Comparison of ENCODE assay signal across 25 mouse cellular contexts in the genomic region with DNA sequence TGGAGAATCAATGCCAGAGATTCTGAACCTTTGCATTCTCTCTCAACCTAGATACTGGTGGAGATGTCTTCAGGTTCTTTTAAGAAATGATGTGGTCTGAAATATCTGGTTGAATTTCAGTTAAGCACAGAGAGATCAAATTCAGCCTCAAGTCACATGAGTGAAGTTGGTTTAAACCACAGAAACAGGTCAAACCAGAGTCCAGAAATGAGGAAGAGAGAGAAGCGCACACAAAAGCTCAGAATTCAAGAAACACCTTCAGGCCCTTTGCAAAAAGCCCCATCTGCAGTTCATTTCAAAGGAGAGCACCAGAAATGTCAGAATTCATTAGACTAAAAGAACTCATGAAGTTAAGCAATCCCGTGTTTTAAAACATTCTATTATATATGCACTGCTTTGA. TPM values are rescaled to one million over a fixed set of nuclear protein-coding genes. Genes with fewer than 3 reads are reported as not detected.
A peak's percentile ranks its signal among the peaks of the same experiment; 100 is the strongest.
DNase-seq lines count a peak whose midpoint lies in the region; ATAC-seq and TF ChIP-seq lines count a peak whose summit lies in the region.
"Had no signal": no experiment of that assay in that cellular context is flagged by ENCODE, and none has a peak within 500 bp of the region (broad histone marks: within the 10 kb centered on the region; RNA-seq: fewer than 3 reads in every experiment).

No protein-coding gene starts in this region.

- no peaks in the 10 kb centered on the region for H3K79me2 ChIP-seq in CH12.LX (replicated peaks; ENCODE audit: control insufficient read depth, extremely low read depth, insufficient read depth, poor library complexity, severe bottlenecking)

- H3K4me1 ChIP-seq in CH12.LX (ENCODE audit: control insufficient read depth in 1 of 2, insufficient read depth in 2 of 2), result peaks cover 0 to 27% of the 10 kb centered on the region in 2 experiments; a peak in 2 of 4 replicates
- H3K4me1 ChIP-seq: embryonic facial prominence, embryonic 15.5 days had no signal

- dilution Hi-C loops in CH12.LX (cut with MboI; ENCODE audit: extremely low pct_ligation_motif_present, extremely low pct_unique_long_range_greater_than_20kb, low sequenced_read_pairs), result no loop called here

- no peak overlapping the region for H3K9ac ChIP-seq in CH12.LX (ENCODE audit: insufficient read depth, low read depth)
- H3K9ac ChIP-seq: embryonic facial prominence, embryonic 15.5 days; forebrain, postnatal 0 days; hindbrain, embryonic 14.5 days had no signal

- no peak for TF ChIP-seq CTCF in CH12.LX (conservative IDR thresholded peaks at IDR 0.05 in 1 of 2, IDR thresholded peaks at IDR 0.05 in 1 of 2; ENCODE audit: low read depth in 2 of 2, low read length in 2 of 2)

- no peak overlapping the region for H3K4me2 ChIP-seq in CH12.LX (ENCODE audit: insufficient read depth, low read depth, poor library complexity, severe bottlenecking)
- H3K4me2 ChIP-seq: embryonic facial prominence, embryonic 15.5 days; heart, embryonic 11.5 days; hindbrain, embryonic 14.5 days had no signal

- H3K4me3 ChIP-seq in CH12.LX (replicated peaks in 1 of 3; ENCODE audit: low read depth in 2 of 3, low read length in 2 of 3, poor library complexity in 1 of 3), result no peak overlapping the region
- H3K4me3 ChIP-seq: embryonic facial prominence, embryonic 15.5 days had no signal

- in situ Hi-C loops in CH12.LX (cut with MboI; ENCODE audit: low pct_ligation_motif_present, low pct_unique_long_range_greater_than_20kb, low sequenced_read_pairs), result no loop called here

- peak; percentile 17 for TF ChIP-seq RAD21 in CH12.LX (IDR thresholded peaks at IDR 0.05; ENCODE audit: low read depth, low read length)

- H3K36me3 ChIP-seq in CH12.LX (replicated peaks in 1 of 2; ENCODE audit: control insufficient read depth in 1 of 2, insufficient read depth in 1 of 2, low read length in 1 of 2), result peaks cover 25 to 67% of the 10 kb centered on the region in 2 experiments
- peaks cover 12% of the 10 kb centered on the region for H3K36me3 ChIP-seq in splenic B cell, adult 2 months (ENCODE audit: control insufficient read depth, insufficient read depth, low read length, poor library complexity, severe bottlenecking)
- H3K36me3 ChIP-seq: embryonic facial prominence, embryonic 15.5 days had no signal

- no peak overlapping the region for H3K27ac ChIP-seq in CH12.LX (ENCODE audit: insufficient read depth, low read depth)
- H3K27ac ChIP-seq: embryonic facial prominence, embryonic 15.5 days; hindbrain, embryonic 14.5 days; hindbrain, postnatal 0 days had no signal

- no peak for TF ChIP-seq POLR2A in CH12.LX (IDR thresholded peaks at IDR 0.05; ENCODE audit: low read depth, low read length)

- ATAC-seq in granulocyte monocyte progenitor cell, adult 5-6 weeks (replicated peaks; ENCODE audit: poor library complexity, severe bottlenecking), result peak; percentile 42; the same call in 1 of the 2 replicates
- ATAC-seq: forebrain, embryonic 14.5 days; forebrain, postnatal 0 days; hindbrain, postnatal 0 days; inflammation-experienced regulatory T-cells, adult 6 months; intestine, embryonic 16.5 days had no signal

- H3K27me3 ChIP-seq in CH12.LX (replicated peaks), result no peaks in the 10 kb centered on the region
- H3K27me3 ChIP-seq in splenic B cell, adult 2 months (ENCODE audit: control insufficient read depth, insufficient read depth, low read length, poor library complexity, severe bottlenecking), result no peaks in the 10 kb centered on the region
- H3K27me3 ChIP-seq: embryonic facial prominence, embryonic 15.5 days had no signal

- peaks cover 15% of the 10 kb centered on the region for H3K9me3 ChIP-seq in CH12.LX (replicated peaks; ENCODE audit: low read length)

- peak; percentile 47 for DNase-seq in retina, postnatal 1 day
- no peak for DNase-seq in retina, embryonic 14.5 days (ENCODE audit: low spot score)
- DNase-seq in CH12.LX (ENCODE audit: extremely low read depth), result peak; percentile 44
- DNase-seq in splenic B cell, adult 2 months (ENCODE audit: low read depth, low spot score), result peak; percentile 46
- no peak for DNase-seq in cerebellum, postnatal 36 days
- DNase-seq in spleen, adult 18-20 months, result no peak
- DNase-seq in embryo, embryonic 10.5 days (ENCODE audit: low spot score), result no peak
- DNase-seq: adrenal gland, adult 2 months; adrenal gland, postnatal 14 days; B cell, adult 2 months; cerebellum, adult 11 months; cerebellum, adult 2 months; cerebellum, adult 9-11 months; cerebellum, postnatal 25 days; forebrain, postnatal 0 days; gastrocnemius, postnatal 25 days had no signal

- peak; percentile 6; the same call in 1 of the 2 replicates for TF ChIP-seq EP300 in CH12.LX (IDR thresholded peaks at IDR 0.05; ENCODE audit: low read length)

TF ChIP-seq in CH12.LX, 34 proteins besides CTCF, POLR2A, EP300 and RAD21:
- TF ChIP-seq TCF12 (IDR thresholded peaks at IDR 0.05; ENCODE audit: low read depth, low read length), result no peak
- peak; percentile 64 for TF ChIP-seq BHLHE40 (IDR thresholded peaks at IDR 0.05; ENCODE audit: low read depth, low read length)
- no peak for TF ChIP-seq MXI1 (IDR thresholded peaks at IDR 0.05; ENCODE audit: low read depth, low read length)
- TF ChIP-seq KAT2A (IDR thresholded peaks at IDR 0.05; ENCODE audit: insufficient replicate concordance, low read length), result no peak
- no peak for TF ChIP-seq MAZ (IDR thresholded peaks at IDR 0.05; ENCODE audit: low read depth, low read length)
TF ChIP-seq in CH12.LX: peak in this region for 1.

RNA-seq across cellular contexts. Expression of gene Ap1s3, which starts 52.3 kb away (rescaled TPM):
- total RNA-seq in CH12.LX (2012; rRNA removed) (10.5 and 12.5 TPM in 2 replicates), CH12.LX (2014; rRNA removed) (12.3 and 13.9 TPM in 2 replicates)
- 34.9 and 36.6 TPM in 2 replicates for polyA plus RNA-seq in CH12.LX (2012; ENCODE audit: insufficient read length, low read depth)
- 8.8 and 11.3 TPM in 2 replicates for total RNA-seq in granulocyte monocyte progenitor cell, adult 5-6 weeks (2014; fragmentation: Nextera tagmentation)
- 1.9 and 2.3 TPM in 2 replicates for total RNA-seq in granulocyte monocyte progenitor cell, adult 5-6 weeks (2017)
- total RNA-seq: gastrocnemius, adult 8-10 months; gastrocnemius, postnatal 25 days had no signal

Comparison
In these comparisons a context has a peak if more than half of its experiments do, and no peak if none do; other contexts are left out.
1. DNase-seq: peak in retina, postnatal 1 day (single experiment), CH12.LX (single experiment) and splenic B cell, adult 2 months (single experiment); none in retina, embryonic 14.5 days (single experiment), cerebellum, postnatal 36 days (0 of 2), spleen, adult 18-20 months (0 of 2) and embryo, embryonic 10.5 days (single experiment).